Mouse (Mus musculus): Measurements from ENCODE around the gene Tlr9. TPM values are rescaled to one million over a fixed set of nuclear protein-coding genes. Genes with fewer than 3 reads are reported as not detected.

The Tlr9 gene
- polyA plus RNA-seq, 1 experiment from 2014 or later, result not detected

- 95% methylated on average over 1 of the region's 1 CpGs for WGBS
Observed at GRCm38 (mm10) chr9:106272288-106272687, 49.9 kb downstream of the Tlr9 start.

GRCm38 (mm10) chr9:106273276-106273675 is 50.9 kb downstream of the Tlr9 start:
- Histone ChIP-seq H3K9ac (replicated peaks) (no peak overlapping the region), H3K4me3 (replicated peaks) (no peak overlapping the region), H3K4me2 (no peak overlapping the region), H3K9me3 (no peaks in the 10 kb centered on the region), H3K4me1 (replicated peaks) (0 out of 2 replicates have a peak, but pooled peaks cover 3% of the 10 kb centered on the region), H3K27ac (no peak overlapping the region), H3K27me3 (no peaks in the 10 kb centered on the region), H3K36me3 (no peaks in the 10 kb centered on the region)
- ATAC-seq (ENCODE audit: insufficient number of reproducible peaks, insufficient read depth, low FRiP score, low TSS enrichment, low read depth), result no peak
- 87% methylated on average over 12 of the region's 12 CpGs for WGBS

More at GRCm38 (mm10) chr9:106272288-106272687, 49.9 kb downstream of the Tlr9 start:
- Histone ChIP-seq H3K27ac (no peak overlapping the region), H3K4me3 (replicated peaks) (no peak overlapping the region), H3K9me3 (no peaks in the 10 kb centered on the region), H3K4me2 (no peak overlapping the region), H3K36me3 (no peaks in the 10 kb centered on the region), H3K27me3 (no peaks in the 10 kb centered on the region), H3K4me1 (replicated peaks) (0 out of 2 replicates have a peak, but pooled peaks cover 3% of the 10 kb centered on the region), H3K9ac (replicated peaks) (no peak overlapping the region)
- ATAC-seq (ENCODE audit: insufficient number of reproducible peaks, insufficient read depth, low FRiP score, low TSS enrichment, low read depth), result no peak

- H3K4me1 ChIP-seq (replicated peaks), result 0 out of 2 replicates have a peak, but pooled peaks cover 3% of the 10 kb centered on the region
- H3K9me3 ChIP-seq, result no peaks in the 10 kb centered on the region
- no peaks in the 10 kb centered on the region for H3K27me3 ChIP-seq
- H3K9ac ChIP-seq (replicated peaks), result no peak overlapping the region
- no peaks in the 10 kb centered on the region for H3K36me3 ChIP-seq
- 73% methylated on average over 4 of the region's 4 CpGs for WGBS
- no peak overlapping the region for H3K27ac ChIP-seq
- H3K4me3 ChIP-seq (replicated peaks), result no peak overlapping the region
- H3K4me2 ChIP-seq, result no peak overlapping the region
- ATAC-seq (ENCODE audit: insufficient number of reproducible peaks, insufficient read depth, low FRiP score, low TSS enrichment, low read depth), result no peak
Observed at GRCm38 (mm10) chr9:106273791-106274190, 51.4 kb downstream of the Tlr9 start.

- H3K4me2 ChIP-seq, result no peak overlapping the region
- ATAC-seq (ENCODE audit: insufficient number of reproducible peaks, insufficient read depth, low FRiP score, low TSS enrichment, low read depth), result no peak
Observed at GRCm38 (mm10) chr9:106274652-106275180, 52.3 kb downstream of the Tlr9 start.

GRCm38 (mm10) chr9:106275806-106276205 is 53.4 kb downstream of the Tlr9 start:
- 73% methylated on average over 1 of the region's 1 CpGs for WGBS

More at GRCm38 (mm10) chr9:106274652-106275180, 52.3 kb downstream of the Tlr9 start:
- H3K27ac ChIP-seq, result no peak overlapping the region
- no peaks in the 10 kb centered on the region for H3K9me3 ChIP-seq
- H3K4me3 ChIP-seq (replicated peaks), result no peak overlapping the region
- no peak overlapping the region for H3K9ac ChIP-seq (replicated peaks)
- WGBS, result 79% methylated on average over 8 of the region's 8 CpGs
- no peaks in the 10 kb centered on the region for H3K27me3 ChIP-seq
- 0 out of 2 replicates have a peak, but pooled peaks cover 3% of the 10 kb centered on the region for H3K4me1 ChIP-seq (replicated peaks)
- no peaks in the 10 kb centered on the region for H3K36me3 ChIP-seq

More at GRCm38 (mm10) chr9:106275806-106276205, 53.4 kb downstream of the Tlr9 start:
- ATAC-seq (ENCODE audit: insufficient number of reproducible peaks, insufficient read depth, low FRiP score, low TSS enrichment, low read depth), result no peak
- H3K9me3 ChIP-seq, result no peaks in the 10 kb centered on the region
- H3K27ac ChIP-seq, result no peak overlapping the region
- no peaks in the 10 kb centered on the region for H3K27me3 ChIP-seq
- no peak overlapping the region for H3K4me3 ChIP-seq (replicated peaks)
- no peaks in the 10 kb centered on the region for H3K36me3 ChIP-seq
- peaks cover 4% of the 10 kb centered on the region; the same call in 1 of the 2 replicates for H3K4me1 ChIP-seq (replicated peaks)
- H3K4me2 ChIP-seq, result no peak overlapping the region
- H3K9ac ChIP-seq (replicated peaks), result no peak overlapping the region

MicroRNAs within 50 kb of the gene (microRNA counts, 519-probe panel; counts per million panel counts)
- microRNA mmu-let-7g, result 8,060 counts per million, percentile 90 among the panel's probes with 10 or more counts

Small RNA genes within 50 kb of the gene (microRNA-seq; reads per million reads assigned to microRNA genes)
- gene Mirlet7g, result 22,122 reads per million, percentile 97 among the genes with 10 or more reads in this experiment

Other genes starting within 250 kb of the Tlr9 start
- 0.25 and 0.35 TPM in 2 replicates for gene Col6a4, start 125.8 kb upstream of the Tlr9 start, polyA plus RNA-seq (2016; fragmentation: Nextera tagmentation; extraction: Ambion mirVana)
- gene Glyctk, start 64.5 kb upstream of the Tlr9 start, polyA plus RNA-seq (2016; fragmentation: Nextera tagmentation; extraction: Ambion mirVana), result 2.8 and 3.1 TPM in 2 replicates
- 30.1 and 31.3 TPM in 2 replicates for gene Wdr82, start 51.7 kb upstream of the Tlr9 start, polyA plus RNA-seq (2016; fragmentation: Nextera tagmentation; extraction: Ambion mirVana)
- 60.4 and 60.7 TPM in 2 replicates for gene Ppm1m, start 22.9 kb upstream of the Tlr9 start, polyA plus RNA-seq (2016; fragmentation: Nextera tagmentation; extraction: Ambion mirVana)
- gene Twf2, start 19.5 kb upstream of the Tlr9 start, polyA plus RNA-seq (2016; fragmentation: Nextera tagmentation; extraction: Ambion mirVana), result 62.1 and 69.8 TPM in 2 replicates
- gene Alas1, start 26.1 kb downstream of the Tlr9 start, polyA plus RNA-seq (2016; fragmentation: Nextera tagmentation; extraction: Ambion mirVana), result 89.3 and 95.0 TPM in 2 replicates
- 30.3 and 31.5 TPM in 2 replicates for gene Poc1a, start 58.5 kb downstream of the Tlr9 start, polyA plus RNA-seq (2016; fragmentation: Nextera tagmentation; extraction: Ambion mirVana)
- gene Dusp7, start 146.0 kb downstream of the Tlr9 start, polyA plus RNA-seq (2016; fragmentation: Nextera tagmentation; extraction: Ambion mirVana), result 53.7 and 58.9 TPM in 2 replicates
- gene Rpl29, start 206.9 kb downstream of the Tlr9 start, polyA plus RNA-seq (2016; fragmentation: Nextera tagmentation; extraction: Ambion mirVana), result 938 and 976 TPM in 2 replicates
- 45.0 and 51.1 TPM in 2 replicates for gene Acy1, start 215.7 kb downstream of the Tlr9 start, polyA plus RNA-seq (2016; fragmentation: Nextera tagmentation; extraction: Ambion mirVana)
- 10.6 and 16.1 TPM in 2 replicates for gene Abhd14b, start 224.9 kb downstream of the Tlr9 start, polyA plus RNA-seq (2016; fragmentation: Nextera tagmentation; extraction: Ambion mirVana)
- 56.0 and 57.8 TPM in 2 replicates for gene Abhd14a, start 225.1 kb downstream of the Tlr9 start, polyA plus RNA-seq (2016; fragmentation: Nextera tagmentation; extraction: Ambion mirVana)
- gene Pcbp4, start 230.7 kb downstream of the Tlr9 start, polyA plus RNA-seq (2016; fragmentation: Nextera tagmentation; extraction: Ambion mirVana), result 172 and 176 TPM in 2 replicates
- 0.65 and 0.90 TPM in 2 replicates for gene Gpr62, start 243.3 kb downstream of the Tlr9 start, polyA plus RNA-seq (2016; fragmentation: Nextera tagmentation; extraction: Ambion mirVana)